Mouse (Mus musculus) cerebellum, adult 11 months (tissue): ENCODE measurements at regions not wholly inside any gene's neighbourhood (a gene's known extent, or its start where the extent isn't known, plus 50 kb on each side); places are given as distances from the start of the nearest gene placed in this dataset.

ENCODE experiments used
- DNase-seq: peaks from one replicate; pipeline ENCODE4 v3.0.0; 2022

- no peak for DNase-seq
Observed at GRCm38 (mm10) chr3:41172306-41173215, 89.7 kb upstream of the Pgrmc2 start.

GRCm38 (mm10) chr3:41171772-41172171 lies 88.9 kb upstream of the Pgrmc2 start:
- no peak for DNase-seq

- DNase-seq: no peak
Observed at GRCm38 (mm10) chr3:41171310-41171709, 88.5 kb upstream of the Pgrmc2 start.

GRCm38 (mm10) chr3:41170566-41170965 lies 87.7 kb upstream of the Pgrmc2 start:
- no peak for DNase-seq

GRCm38 (mm10) chr3:41169430-41169829 lies 86.6 kb upstream of the Pgrmc2 start:
- no peak for DNase-seq

- no peak for DNase-seq
Observed at GRCm38 (mm10) chr3:41168181-41168967, 85.5 kb upstream of the Pgrmc2 start.

GRCm38 (mm10) chr3:41167476-41167875 lies 84.6 kb upstream of the Pgrmc2 start:
- no peak for DNase-seq

GRCm38 (mm10) chr3:41164736-41165135 lies 81.9 kb upstream of the Pgrmc2 start:
- DNase-seq: no peak

GRCm38 (mm10) chr3:41163767-41164166 lies 80.9 kb upstream of the Pgrmc2 start:
- no peak for DNase-seq

- DNase-seq: no peak
Observed at GRCm38 (mm10) chr3:41162514-41162913, 79.7 kb upstream of the Pgrmc2 start.

GRCm38 (mm10) chr3:41160648-41161047 lies 77.8 kb upstream of the Pgrmc2 start:
- no peak for DNase-seq

GRCm38 (mm10) chr3:41158314-41158973 lies 75.6 kb upstream of the Pgrmc2 start:
- no peak for DNase-seq

- DNase-seq: no peak
Observed at GRCm38 (mm10) chr3:41157428-41157827, 74.6 kb upstream of the Pgrmc2 start.

GRCm38 (mm10) chr3:41156562-41156961 lies 73.7 kb upstream of the Pgrmc2 start:
- DNase-seq: no peak

GRCm38 (mm10) chr3:41155132-41155760 lies 72.4 kb upstream of the Pgrmc2 start:
- no peak for DNase-seq

GRCm38 (mm10) chr3:41154402-41154801 lies 71.6 kb upstream of the Pgrmc2 start:
- no peak for DNase-seq

- no peak for DNase-seq
Observed at GRCm38 (mm10) chr3:41151989-41152388, 69.1 kb upstream of the Pgrmc2 start.

GRCm38 (mm10) chr3:41140391-41140790 lies 57.5 kb upstream of the Pgrmc2 start:
- DNase-seq: no peak

- no peak for DNase-seq
Observed at GRCm38 (mm10) chr3:41137931-41138330, 55.1 kb upstream of the Pgrmc2 start.

GRCm38 (mm10) chr3:41132889-41133288 lies 50.0 kb upstream of the Pgrmc2 start:
- DNase-seq: no peak
